Mouse (Mus musculus) retina, postnatal 1 day (tissue): ENCODE measurements around the gene Ddx21.

ENCODE experiments used
- DNase-seq: peaks from one replicate; pipeline ENCODE4 v3.0.0-alpha.2; 2012

Ddx21 gene

GRCm38 (mm10) chr10:62568861-62569260 is 33.2 kb downstream of the Ddx21 start:
- no peak for DNase-seq

- DNase-seq = peak; percentile 29
These were observed 44.3 kb downstream of the Ddx21 start for GRCm38 (mm10) chr10:62557736-62558135.

- DNase-seq = no peak
These were observed 45.6 kb downstream of the Ddx21 start for GRCm38 (mm10) chr10:62556558-62556901.

GRCm38 (mm10) chr10:62555705-62556557 is 46.1 kb downstream of the Ddx21 start:
- DNase-seq = no peak

- no peak for DNase-seq
These were observed 48.4 kb downstream of the Ddx21 start for GRCm38 (mm10) chr10:62553611-62554091.

GRCm38 (mm10) chr10:62550787-62551300 is 51.2 kb downstream of the Ddx21 start:
- DNase-seq = no peak

GRCm38 (mm10) chr10:62549523-62550166 is 52.4 kb downstream of the Ddx21 start:
- peak; percentile 89 for DNase-seq

- no peak for DNase-seq
These were observed 55.6 kb downstream of the Ddx21 start for GRCm38 (mm10) chr10:62546441-62546840.

GRCm38 (mm10) chr10:62545759-62546158 is 56.3 kb downstream of the Ddx21 start:
- no peak for DNase-seq

GRCm38 (mm10) chr10:62544316-62544715 is 57.8 kb downstream of the Ddx21 start:
- no peak for DNase-seq

- no peak for DNase-seq
These were observed 58.7 kb downstream of the Ddx21 start for GRCm38 (mm10) chr10:62543399-62543808.

GRCm38 (mm10) chr10:62542928-62543327 is 59.2 kb downstream of the Ddx21 start:
- no peak for DNase-seq

- no peak for DNase-seq
These were observed 59.6 kb downstream of the Ddx21 start for GRCm38 (mm10) chr10:62542507-62542906.

GRCm38 (mm10) chr10:62541499-62541898 is 60.6 kb downstream of the Ddx21 start:
- DNase-seq = no peak

GRCm38 (mm10) chr10:62540800-62541199 is 61.3 kb downstream of the Ddx21 start:
- DNase-seq = no peak

GRCm38 (mm10) chr10:62534509-62534908 is 67.6 kb downstream of the Ddx21 start:
- DNase-seq = no peak

- DNase-seq = no peak
These were observed 69.2 kb downstream of the Ddx21 start for GRCm38 (mm10) chr10:62532832-62533231.
